Mouse (Mus musculus): ENCODE measurements around the gene Casp8. TPM values are rescaled to one million over a fixed set of nuclear protein-coding genes. Genes with fewer than 3 reads are reported as not detected.
"Not testable (repeated sequence)": the region's sequence is repeated elsewhere in the genome, so short reads cannot be mapped to it uniquely, and the experiment has no call there.

Casp8 gene
- polyA plus RNA-seq, 1 experiment from 2014 or later, result 18.3 TPM

GRCm38 (mm10) chr1:58775361-58775760, 19.8 kb upstream of the Casp8 start:
- H3K27ac ChIP-seq, result no peak overlapping the region
- no peak overlapping the region for H3K4me3 ChIP-seq
- H3K9me3 ChIP-seq (replicated peaks), result no peaks in the 10 kb centered on the region
- no peaks in the 10 kb centered on the region for H3K27me3 ChIP-seq (ENCODE audit: low read depth, poor library complexity, severe bottlenecking)
- DNase-seq (ENCODE audit: low spot score), result no peak
- no peaks in the 10 kb centered on the region for H3K4me1 ChIP-seq
- WGBS, result 91% methylated on average over 5 of the region's 5 CpGs
- H3K36me3 ChIP-seq, result no peaks in the 10 kb centered on the region

DNA sequence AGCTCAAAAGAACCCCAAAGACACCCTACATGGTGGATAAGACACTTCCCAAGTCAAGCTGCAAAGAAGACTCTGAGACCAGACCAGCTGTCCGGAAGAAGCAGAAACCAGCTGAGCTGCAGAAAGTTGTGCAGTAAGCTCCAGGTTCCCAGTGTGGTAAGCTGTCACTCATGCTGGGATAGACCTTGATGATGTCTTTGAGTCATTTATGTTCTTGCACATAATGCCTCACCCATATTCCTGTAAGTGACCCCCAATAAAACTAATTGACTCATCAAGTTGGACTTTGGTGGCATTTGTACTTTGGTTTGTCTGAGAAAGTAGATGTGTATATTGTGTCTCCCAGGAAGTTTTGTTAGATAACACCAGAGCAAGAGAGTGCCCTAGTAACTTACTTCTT, 17.6 kb upstream of the Casp8 start:
- Histone ChIP-seq H3K27ac (no peak overlapping the region), H3K4me1 (no peaks in the 10 kb centered on the region), H3K9me3 (replicated peaks) (no peaks in the 10 kb centered on the region), H3K27me3 (ENCODE audit: low read depth, poor library complexity, severe bottlenecking) (no peaks in the 10 kb centered on the region), H3K4me3 (no peak overlapping the region), H3K36me3 (no peaks in the 10 kb centered on the region)
- 92% methylated on average over 1 of the region's 1 CpGs for WGBS
- DNase-seq (ENCODE audit: low spot score), result no peak

DNA sequence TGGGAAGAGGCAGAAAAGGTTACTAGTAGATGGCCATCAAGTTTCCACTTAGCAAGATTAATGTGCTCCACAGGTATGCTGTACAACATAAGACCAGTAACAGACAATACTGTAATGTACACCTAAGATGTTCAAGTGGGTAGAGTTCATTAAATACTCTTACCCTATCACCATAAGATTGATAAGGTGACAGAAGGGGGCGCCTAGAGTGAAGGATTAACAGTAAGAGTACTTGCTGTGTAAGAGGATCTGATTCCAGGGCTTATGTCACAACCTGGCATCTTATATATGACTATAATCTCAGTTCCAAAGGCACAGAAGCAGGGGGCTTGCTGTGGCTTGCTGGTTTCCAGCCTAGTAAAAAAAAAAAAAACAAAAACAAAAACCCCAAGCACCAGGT, 16.9 kb upstream of the Casp8 start:
- H3K36me3 ChIP-seq, result no peaks in the 10 kb centered on the region
- DNase-seq (ENCODE audit: low spot score), result no peak
- H3K4me1 ChIP-seq, result no peaks in the 10 kb centered on the region
- H3K9me3 ChIP-seq (replicated peaks), result no peaks in the 10 kb centered on the region
- no peaks in the 10 kb centered on the region for H3K27me3 ChIP-seq (ENCODE audit: low read depth, poor library complexity, severe bottlenecking)
- H3K27ac ChIP-seq, result no peak overlapping the region
- no peak overlapping the region for H3K4me3 ChIP-seq
- 36% methylated on average over 1 of the region's 1 CpGs for WGBS

DNA sequence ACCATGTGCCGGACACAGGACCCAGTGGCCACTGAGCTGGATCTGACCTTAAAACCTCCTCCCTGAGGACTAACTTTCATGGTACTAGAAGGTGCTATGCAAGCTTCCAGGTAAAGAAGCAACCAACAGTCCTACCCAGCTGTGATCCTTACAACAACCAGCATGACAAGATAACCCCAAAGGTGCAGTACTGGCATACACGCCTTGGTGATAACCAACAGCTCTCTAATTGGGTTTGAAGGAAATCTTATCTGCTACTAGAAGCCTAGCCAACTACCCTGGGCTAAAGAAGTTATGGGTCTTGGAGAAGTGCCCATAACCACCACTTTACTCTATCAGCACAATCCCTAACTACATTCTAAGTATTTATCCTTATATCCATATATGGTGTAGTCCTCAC, 8.9 kb upstream of the Casp8 start:
- no peaks in the 10 kb centered on the region for H3K27me3 ChIP-seq (ENCODE audit: low read depth, poor library complexity, severe bottlenecking)
- DNase-seq (ENCODE audit: low spot score), result no peak
- H3K27ac ChIP-seq, result no peak overlapping the region
- H3K9me3 ChIP-seq (replicated peaks), result no peaks in the 10 kb centered on the region
- WGBS, result 97% methylated on average over 2 of the region's 2 CpGs
- no peaks in the 10 kb centered on the region for H3K36me3 ChIP-seq
- no peak overlapping the region for H3K4me3 ChIP-seq
- no peaks in the 10 kb centered on the region for H3K4me1 ChIP-seq

DNA sequence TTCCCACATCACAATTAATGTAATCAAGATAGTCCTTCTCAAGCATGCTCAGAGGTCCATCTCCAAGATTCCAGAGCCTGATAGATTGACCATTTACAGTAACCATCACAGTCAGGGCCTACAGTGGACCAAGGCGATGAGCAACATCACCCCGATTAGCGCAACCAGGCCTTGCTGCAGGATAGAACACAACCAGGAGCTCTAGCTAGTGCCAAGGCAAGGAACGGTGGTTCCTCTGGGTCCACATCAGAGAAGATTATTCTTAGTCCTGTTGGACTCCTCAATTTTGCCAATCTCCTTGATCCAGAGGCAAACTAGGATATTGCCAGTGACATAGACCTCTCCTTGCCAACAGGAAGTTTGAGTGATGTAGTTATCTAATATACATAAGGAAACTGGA, 6.8 kb upstream of the Casp8 start:
- no peak for DNase-seq (ENCODE audit: low spot score)
- Histone ChIP-seq H3K27ac (no peak overlapping the region), H3K36me3 (no peaks in the 10 kb centered on the region), H3K27me3 (ENCODE audit: low read depth, poor library complexity, severe bottlenecking) (no peaks in the 10 kb centered on the region), H3K4me1 (no peaks in the 10 kb centered on the region), H3K9me3 (replicated peaks) (no peaks in the 10 kb centered on the region), H3K4me3 (no peak overlapping the region)
- WGBS, result 96% methylated on average over 4 of the region's 4 CpGs

- Histone ChIP-seq H3K27me3 (ENCODE audit: low read depth, poor library complexity, severe bottlenecking) (no peaks in the 10 kb centered on the region), H3K4me1 (peaks cover 19% of the 10 kb centered on the region), H3K27ac (peak overlapping the region; percentile 88; the same call in 1 of the 2 replicates), H3K4me3 (peak overlapping the region; percentile 61; the same call in 1 of the 2 replicates), H3K9me3 (replicated peaks) (no peaks in the 10 kb centered on the region), H3K36me3 (peaks cover 6% of the 10 kb centered on the region)
- DNase-seq (ENCODE audit: low spot score), result no peak
- 47% methylated on average over 2 of the region's 2 CpGs for WGBS
Measured at GRCm38 (mm10) chr1:58794705-58795104, 469 bp upstream of the Casp8 start.

GRCm38 (mm10) chr1:58796059-58796363, 837 bp downstream of the Casp8 start:
- Histone ChIP-seq H3K4me1 (peaks cover 19% of the 10 kb centered on the region), H3K27me3 (ENCODE audit: low read depth, poor library complexity, severe bottlenecking) (no peaks in the 10 kb centered on the region), H3K36me3 (peaks cover 6% of the 10 kb centered on the region), H3K4me3 (peak overlapping the region; percentile 61), H3K9me3 (replicated peaks) (no peaks in the 10 kb centered on the region), H3K27ac (peak overlapping the region; percentile 88)
- 1% methylated on average over 3 of the region's 3 CpGs for WGBS
- peak; percentile 42 for DNase-seq (ENCODE audit: low spot score)

DNA sequence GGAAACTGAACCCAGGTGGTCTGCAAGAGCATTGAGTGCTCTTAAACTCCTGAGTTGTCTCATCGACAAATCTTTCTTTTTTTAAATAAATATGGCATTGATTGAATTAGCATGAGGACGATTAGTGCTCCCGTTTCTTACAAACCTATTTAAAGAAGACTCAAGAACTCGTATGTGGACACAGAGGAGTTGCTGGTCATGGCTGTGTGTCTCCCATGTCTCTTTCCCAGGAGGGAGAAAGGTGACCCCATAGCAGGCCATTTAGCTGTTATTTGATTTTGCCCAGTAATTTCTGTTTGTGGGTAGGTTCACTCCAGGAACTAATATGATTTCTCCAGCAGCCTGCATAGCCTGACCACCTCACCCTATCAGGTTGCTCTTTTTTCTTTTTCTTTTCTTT, 1.7 kb downstream of the Casp8 start:
- Histone ChIP-seq H3K4me1 (peaks cover 19% of the 10 kb centered on the region), H3K4me3 (no peak overlapping the region), H3K27me3 (ENCODE audit: low read depth, poor library complexity, severe bottlenecking) (no peaks in the 10 kb centered on the region), H3K9me3 (replicated peaks) (no peaks in the 10 kb centered on the region), H3K27ac (no peak overlapping the region), H3K36me3 (peaks cover 6% of the 10 kb centered on the region)
- WGBS, result 80% methylated on average over 4 of the region's 4 CpGs
- no peak for DNase-seq (ENCODE audit: low spot score)

DNA sequence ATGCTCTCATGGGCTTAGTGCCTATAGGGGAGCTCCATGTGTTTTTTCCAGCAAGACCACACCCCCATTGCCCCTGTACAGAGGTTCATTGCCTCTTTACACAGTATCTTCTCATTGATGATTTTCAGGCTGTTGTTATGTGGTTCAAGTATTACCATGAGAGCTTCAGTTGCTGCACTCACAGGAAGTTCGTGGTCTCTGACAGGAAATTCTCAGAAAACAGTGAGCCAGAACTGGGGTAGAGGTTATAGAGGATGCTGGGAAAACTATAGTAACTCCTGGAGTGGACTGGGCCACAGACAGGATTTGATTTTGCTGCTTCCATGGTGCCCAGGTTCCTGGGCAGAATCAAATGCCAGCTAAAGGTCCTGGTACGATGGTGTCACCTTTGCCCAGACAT, 2.2 kb downstream of the Casp8 start:
- WGBS, result 87% methylated on average over 2 of the region's 2 CpGs
- no peak for DNase-seq (ENCODE audit: low spot score)

GRCm38 (mm10) chr1:58798911-58799310, 3.7 kb downstream of the Casp8 start:
- WGBS, result 95% methylated on average over 4 of the region's 4 CpGs
- Histone ChIP-seq H3K27ac (no peak overlapping the region), H3K27me3 (ENCODE audit: low read depth, poor library complexity, severe bottlenecking) (no peaks in the 10 kb centered on the region), H3K4me3 (no peak overlapping the region), H3K36me3 (peaks cover 6% of the 10 kb centered on the region), H3K4me1 (peaks cover 31% of the 10 kb centered on the region), H3K9me3 (replicated peaks) (no peaks in the 10 kb centered on the region)
- DNase-seq (ENCODE audit: low spot score), result no peak

More for the DNA sequence above, 2.2 kb downstream of the Casp8 start:
- no peaks in the 10 kb centered on the region for H3K9me3 ChIP-seq (replicated peaks)
- peaks cover 22% of the 10 kb centered on the region for H3K4me1 ChIP-seq
- peaks cover 6% of the 10 kb centered on the region for H3K36me3 ChIP-seq
- H3K4me3 ChIP-seq, result no peak overlapping the region
- no peaks in the 10 kb centered on the region for H3K27me3 ChIP-seq (ENCODE audit: low read depth, poor library complexity, severe bottlenecking)
- H3K27ac ChIP-seq, result no peak overlapping the region

DNA sequence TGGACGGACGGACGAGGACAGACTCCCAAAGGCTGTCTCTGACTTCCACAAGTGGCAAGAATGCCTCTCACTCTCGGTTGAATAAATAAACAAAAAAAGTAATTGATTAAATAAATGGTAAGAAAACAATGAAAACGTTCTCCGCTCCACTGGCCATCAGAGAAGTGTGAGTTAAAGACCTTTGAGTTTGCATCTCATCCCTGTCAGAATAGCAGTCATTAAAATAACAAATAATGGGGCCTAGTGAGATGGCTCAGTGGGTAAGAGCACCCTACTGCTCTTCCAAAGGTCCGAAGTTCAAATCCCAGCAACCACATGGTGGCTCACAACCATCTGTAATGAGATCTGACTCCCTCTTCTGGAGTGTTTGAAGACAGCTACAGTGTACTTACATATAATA, 5.5 kb downstream of the Casp8 start:
- not testable (repeated sequence) for H3K4me3 ChIP-seq; H3K36me3 ChIP-seq; H3K27ac ChIP-seq; H3K27me3 ChIP-seq (ENCODE audit: low read depth, poor library complexity, severe bottlenecking); DNase-seq (ENCODE audit: low spot score); H3K9me3 ChIP-seq (replicated peaks)
- WGBS, result 91% methylated on average over 7 of the region's 7 CpGs
- H3K4me1 ChIP-seq, result peaks cover 22% of the 10 kb centered on the region

- WGBS, result 93% methylated on average over 8 of the region's 8 CpGs
- H3K4me3 ChIP-seq, result no peak overlapping the region
Measured at GRCm38 (mm10) chr1:58801558-58802285, 6.5 kb downstream of the Casp8 start.

GRCm38 (mm10) chr1:58802322-58803273, 7.4 kb downstream of the Casp8 start:
- Histone ChIP-seq H3K36me3 (peaks cover 6% of the 10 kb centered on the region), H3K27ac (no peak overlapping the region; the same call in 1 of the 2 replicates), H3K4me3 (no peak overlapping the region), H3K27me3 (ENCODE audit: low read depth, poor library complexity, severe bottlenecking) (no peaks in the 10 kb centered on the region), H3K4me1 (peaks cover 11% of the 10 kb centered on the region; the same call in 1 of the 2 replicates), H3K9me3 (replicated peaks) (no peaks in the 10 kb centered on the region)
- DNase-seq (ENCODE audit: low spot score), result no peak
- 84% methylated on average over 18 of the region's 18 CpGs for WGBS

More at GRCm38 (mm10) chr1:58801558-58802285, 6.5 kb downstream of the Casp8 start:
- Histone ChIP-seq H3K36me3 (peaks cover 6% of the 10 kb centered on the region), H3K27me3 (ENCODE audit: low read depth, poor library complexity, severe bottlenecking) (no peaks in the 10 kb centered on the region), H3K4me1 (peaks cover 14% of the 10 kb centered on the region; the same call in 1 of the 2 replicates), H3K27ac (no peak overlapping the region), H3K9me3 (replicated peaks) (no peaks in the 10 kb centered on the region)
- no peak for DNase-seq (ENCODE audit: low spot score)
